Mouse (Mus musculus) testis, adult 2 months (tissue): ENCODE data around the gene Chst8. TPM values are rescaled to one million over a fixed set of nuclear protein-coding genes. Genes with fewer than 3 reads are reported as not detected.

Experiments
- H3K27ac ChIP-seq: fragments of 200-500 bp; 2 replicates; pipeline ENCODE4 v1.5.1; 2012; ENCODE audit warnings: low read depth, low read length; ENCODE audit not compliant: control insufficient read depth, insufficient read depth
- H3K27me3 ChIP-seq: fragments of 200-500 bp; 2 replicates; pipeline ENCODE4 v1.6.1; 2012; ENCODE audit warnings: mild to moderate bottlenecking, low read length, moderate library complexity; ENCODE audit not compliant: control insufficient read depth, insufficient read depth
- H3K36me3 ChIP-seq: fragments of 200-500 bp; 2 replicates; pipeline ENCODE4 v1.6.1; 2012; ENCODE audit warnings: mild to moderate bottlenecking, low read length; ENCODE audit not compliant: control insufficient read depth, insufficient read depth
- H3K4me1 ChIP-seq: fragments of 200-500 bp; 2 replicates; pipeline ENCODE4 v1.6.1; 2012; ENCODE audit warnings: low read length; ENCODE audit not compliant: control insufficient read depth, insufficient read depth
- H3K4me3 ChIP-seq: fragments of 200-500 bp; 2 replicates; pipeline ENCODE4 v1.5.1; 2012; ENCODE audit warnings: low read depth, mild to moderate bottlenecking, low read length, moderate library complexity, mixed read lengths; ENCODE audit not compliant: control insufficient read depth
- CTCF ChIP-seq: fragments of 200-500 bp; IDR thresholded peaks from 2 replicates; pipeline ENCODE4 v1.5.1; 2012; ENCODE audit warnings: low read depth, mild to moderate bottlenecking, inconsistent platforms, low read length, moderate library complexity; ENCODE audit not compliant: control insufficient read depth, insufficient read depth, insufficient replicate concordance
- POLR2A ChIP-seq: fragments of 200-500 bp; IDR thresholded peaks from 2 replicates; pipeline ENCODE4 v1.6.1; 2012; ENCODE audit warnings: low read depth, mild to moderate bottlenecking, inconsistent platforms, low read length, moderate library complexity; ENCODE audit not compliant: control insufficient read depth
- polyA plus RNA-seq: library from polyadenylated mRNA; depleted of rRNA; stranded (reverse); fragments of >200 nt; gene quantifications from 2 replicates; pipeline ENCODE4 v1.2.3, GENCODE M21; 2012

Chst8 gene
- polyA plus RNA-seq, 1 experiment: not detected

DNA sequence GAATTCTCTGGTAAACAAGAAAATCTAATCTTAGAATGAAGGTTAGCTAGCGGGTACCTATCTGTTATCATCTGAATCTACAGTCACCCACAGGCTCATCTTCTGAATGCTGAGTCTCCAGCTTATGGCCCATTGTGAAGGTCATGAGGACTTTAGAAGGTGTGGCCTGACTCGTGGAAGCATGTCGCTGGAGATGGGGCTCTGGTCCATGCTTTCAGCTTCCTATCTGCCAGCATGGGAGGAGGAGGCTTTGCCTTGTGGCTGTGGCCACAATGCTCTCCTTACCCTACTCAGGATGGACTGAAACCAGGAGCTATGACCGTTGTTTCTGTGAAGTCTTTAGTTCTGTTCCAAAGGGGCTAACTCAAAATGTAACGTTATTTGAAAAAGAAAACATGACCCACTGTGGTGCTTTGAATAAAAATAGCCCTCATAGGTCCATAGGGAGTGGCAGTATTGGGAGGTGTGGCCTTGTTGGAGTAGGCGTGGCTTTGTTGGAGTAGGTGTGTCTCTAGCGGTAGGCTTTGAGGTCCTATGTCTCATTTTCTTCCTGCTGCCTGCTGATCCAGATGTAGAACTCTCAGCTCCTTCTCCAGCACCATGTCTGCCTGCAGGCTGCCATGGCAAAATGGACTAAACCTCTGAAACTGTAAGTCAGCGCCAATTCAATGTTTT, 69.0 kb downstream of the Chst8 start:
- no peak overlapping the region for H3K27ac ChIP-seq

DNA sequence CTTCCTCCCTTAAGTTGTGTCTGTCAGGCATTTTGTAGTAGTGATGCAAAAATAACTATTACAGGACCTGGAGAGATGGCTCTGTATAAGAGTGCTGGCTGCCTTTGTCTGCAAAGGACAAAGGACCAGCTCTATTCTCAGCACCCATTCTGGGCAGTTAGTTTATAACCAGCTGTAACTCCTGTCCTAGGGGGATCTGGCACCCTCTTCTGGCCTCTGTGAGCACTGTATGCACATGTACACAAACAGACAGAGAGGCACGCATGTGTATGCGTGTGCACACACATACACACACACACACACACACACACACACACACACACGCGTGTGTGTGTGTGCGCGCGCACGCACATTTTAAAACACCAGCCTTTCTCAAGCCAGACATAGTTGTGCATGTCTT, 73.1 kb downstream of the Chst8 start:
- H3K27me3 ChIP-seq: no peaks in the 10 kb centered on the region
- no peak for TF ChIP-seq POLR2A
- no peak for TF ChIP-seq CTCF
- H3K27ac ChIP-seq: no peak overlapping the region
- H3K4me3 ChIP-seq: no peak overlapping the region
- no peaks in the 10 kb centered on the region for H3K36me3 ChIP-seq
- H3K4me1 ChIP-seq: no peaks in the 10 kb centered on the region

More for the DNA sequence above, 69.0 kb downstream of the Chst8 start:
- H3K36me3 ChIP-seq: no peaks in the 10 kb centered on the region
- H3K27me3 ChIP-seq: no peaks in the 10 kb centered on the region
- no peak overlapping the region for H3K4me3 ChIP-seq
- TF ChIP-seq CTCF (no peak), POLR2A (no peak)
- no peaks in the 10 kb centered on the region for H3K4me1 ChIP-seq

DNA sequence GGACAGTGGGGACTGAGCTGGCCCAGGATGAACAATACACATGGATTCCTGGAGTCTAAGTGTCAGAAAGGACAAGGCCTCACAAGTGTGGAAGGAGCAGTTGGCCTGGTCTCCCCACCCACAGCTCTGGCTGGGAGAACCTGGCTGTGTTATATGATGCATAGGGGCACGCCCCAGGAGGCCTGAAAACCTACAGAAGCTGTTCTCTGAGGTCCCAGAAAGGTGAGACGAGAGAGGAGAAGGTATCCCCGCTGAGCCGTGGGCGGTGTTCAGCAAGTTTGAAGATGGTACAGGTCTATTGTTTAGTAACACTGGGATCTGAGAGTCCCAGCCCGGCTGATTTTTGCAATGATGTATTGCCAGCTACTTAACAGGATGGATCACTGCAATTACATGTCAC, 75.3 kb downstream of the Chst8 start:
- Histone ChIP-seq H3K4me3 (no peak overlapping the region), H3K4me1 (no peaks in the 10 kb centered on the region), H3K36me3 (no peaks in the 10 kb centered on the region), H3K27me3 (no peaks in the 10 kb centered on the region), H3K27ac (no peak overlapping the region)
- TF ChIP-seq POLR2A: no peak
- TF ChIP-seq CTCF: no peak

GRCm38 (mm10) chr7:34734348-34734747, 78.2 kb downstream of the Chst8 start:
- TF ChIP-seq POLR2A (no peak), CTCF (no peak)
- Histone ChIP-seq H3K27me3 (no peaks in the 10 kb centered on the region), H3K4me1 (no peaks in the 10 kb centered on the region), H3K36me3 (no peaks in the 10 kb centered on the region), H3K4me3 (no peak overlapping the region), H3K27ac (no peak overlapping the region)

- H3K27me3 ChIP-seq: no peaks in the 10 kb centered on the region
- no peaks in the 10 kb centered on the region for H3K36me3 ChIP-seq
- no peak overlapping the region for H3K4me3 ChIP-seq
- no peak overlapping the region for H3K27ac ChIP-seq
- TF ChIP-seq CTCF (no peak), POLR2A (no peak)
- no peaks in the 10 kb centered on the region for H3K4me1 ChIP-seq
Measured at GRCm38 (mm10) chr7:34728931-34729330, 83.6 kb downstream of the Chst8 start.

DNA sequence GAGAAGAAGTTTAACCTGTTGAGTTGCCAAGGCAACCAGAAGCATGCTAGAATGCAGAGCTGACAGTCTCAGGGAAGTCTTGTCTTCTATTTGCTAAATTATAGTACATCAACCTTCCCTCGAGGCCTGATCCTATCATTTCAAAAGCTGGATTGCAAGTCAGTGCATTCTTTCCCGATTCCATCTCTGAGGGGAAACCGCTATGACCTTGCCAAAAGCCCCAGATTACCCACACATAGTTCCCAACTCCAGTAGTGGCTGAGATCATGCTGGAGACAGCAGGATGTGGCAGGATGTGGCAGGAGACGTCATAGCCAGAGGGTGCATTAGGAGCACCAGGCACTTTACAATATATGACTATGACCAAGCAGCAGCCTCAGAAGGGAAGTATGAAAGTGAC, 87.3 kb downstream of the Chst8 start:
- Histone ChIP-seq H3K4me3 (no peak overlapping the region), H3K4me1 (no peaks in the 10 kb centered on the region), H3K36me3 (no peaks in the 10 kb centered on the region), H3K27me3 (no peaks in the 10 kb centered on the region), H3K27ac (no peak overlapping the region)
- TF ChIP-seq POLR2A: no peak
- no peak for TF ChIP-seq CTCF

DNA sequence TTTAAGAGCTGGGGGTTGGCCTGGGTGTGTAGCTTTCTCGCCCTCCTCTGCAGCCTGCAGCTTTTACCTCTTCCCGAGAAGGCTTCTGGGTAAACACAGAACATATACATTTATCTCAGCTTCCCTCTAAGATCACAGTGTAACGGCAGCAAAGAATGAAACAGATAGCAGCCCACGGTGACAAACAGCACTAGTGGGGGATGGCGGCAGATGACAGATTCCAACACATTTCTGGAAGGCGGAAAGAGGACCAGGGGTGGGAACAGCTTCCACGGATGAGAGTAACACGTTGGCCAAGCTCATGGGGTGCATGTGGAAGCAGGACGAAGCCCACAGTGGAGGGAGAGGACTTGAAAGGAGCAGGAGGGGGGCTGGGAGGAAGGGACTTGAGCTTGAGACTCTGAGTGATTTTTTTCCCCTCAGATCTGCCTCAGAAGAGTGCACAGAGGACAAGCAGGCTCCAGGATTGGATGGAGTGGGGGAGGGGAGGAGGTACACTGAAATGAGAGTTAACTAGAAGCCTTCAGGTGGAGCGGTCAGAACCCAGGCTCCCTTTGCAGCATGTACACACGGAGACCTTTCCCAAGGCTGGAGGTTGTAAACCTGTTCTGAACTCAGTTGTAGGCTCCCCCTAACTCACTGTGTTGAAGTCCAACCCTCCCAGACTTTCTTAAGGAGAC, 89.8 kb downstream of the Chst8 start:
- no peak overlapping the region for H3K27ac ChIP-seq
- no peak overlapping the region for H3K4me3 ChIP-seq
- TF ChIP-seq POLR2A (no peak), CTCF (no peak)

More for the DNA sequence above, 89.8 kb downstream of the Chst8 start:
- H3K36me3 ChIP-seq: no peaks in the 10 kb centered on the region
- no peaks in the 10 kb centered on the region; the same call in 1 of the 2 replicates for H3K4me1 ChIP-seq
- H3K27me3 ChIP-seq: no peaks in the 10 kb centered on the region
